Mouse (Mus musculus) embryonic facial prominence, embryonic 12.5 days (tissue): ENCODE measurements around the gene Tesc. TPM values are rescaled to one million over a fixed set of nuclear protein-coding genes. Genes with fewer than 3 reads are reported as not detected.

Experiments
- ATAC-seq: fragments of 200-750 bp; cut with Nextera tagmentation; 2 replicates; pipeline ENCODE4 v1.8.0; 2017; ENCODE audit not compliant: insufficient number of reproducible peaks, insufficient read depth, low FRiP score, low TSS enrichment
- H3K27ac ChIP-seq: fragments of 300-500 bp; sonication (generic); 2 replicates; pipeline ENCODE4 v1.5.1; 2016; ENCODE audit warnings: mild to moderate bottlenecking
- H3K27me3 ChIP-seq: fragments of 300-500 bp; sonication (generic); 2 replicates; pipeline ENCODE4 v1.6.1; 2016; ENCODE audit warnings: mild to moderate bottlenecking, moderate library complexity
- H3K36me3 ChIP-seq: fragments of 300-500 bp; sonication (generic); 2 replicates; pipeline ENCODE4 v1.6.1; 2016; ENCODE audit warnings: mild to moderate bottlenecking
- H3K4me1 ChIP-seq: fragments of 300-500 bp; sonication (generic); 2 replicates; pipeline ENCODE4 v1.6.1; 2016
- H3K4me2 ChIP-seq: fragments of 300-500 bp; sonication (generic); replicated peaks from 2 replicates; pipeline ENCODE4 v1.6.1; 2016; ENCODE audit warnings: mild to moderate bottlenecking, moderate library complexity
- H3K4me3 ChIP-seq: fragments of 300-500 bp; sonication (generic); 2 replicates; pipeline ENCODE4 v1.5.1; 2016; ENCODE audit warnings: mild to moderate bottlenecking
- H3K9ac ChIP-seq: fragments of 300-500 bp; sonication (generic); 2 replicates; pipeline ENCODE4 v1.6.1; 2016; ENCODE audit warnings: mild to moderate bottlenecking, moderate library complexity
- H3K9me3 ChIP-seq: fragments of 300-500 bp; sonication (generic); 2 replicates; pipeline ENCODE4 v1.6.1; 2016; ENCODE audit warnings: mild to moderate bottlenecking, moderate library complexity
- WGBS: fragments of 180-500 bp; shearing (Covaris S2); methylation state at CpG from one replicate; pipeline ENCODE4 v1.1.7; 2016; 5-methylcytosine and 5-hydroxymethylcytosine counted together
- polyA plus RNA-seq: library from polyadenylated mRNA; unstranded; fragments of >200 nt; fragmentation: Nextera tagmentation; extraction: Ambion mirVana; gene quantifications from 2 replicates; pipeline ENCODE4 v1.2.1, GENCODE M21; 2016

Gene Tesc
- polyA plus RNA-seq, 1 experiment from 2014 or later, result 5.7 TPM

- no peak for ATAC-seq
- H3K9ac ChIP-seq, result no peak overlapping the region
- H3K27me3 ChIP-seq, result no peaks in the 10 kb centered on the region
- WGBS, result 54% methylated on average over 10 of the region's 10 CpGs
- H3K4me1 ChIP-seq, result no peaks in the 10 kb centered on the region
- no peak overlapping the region for H3K4me3 ChIP-seq
- no peak overlapping the region for H3K4me2 ChIP-seq
- H3K36me3 ChIP-seq, result peaks cover 45% of the 10 kb centered on the region
- H3K9me3 ChIP-seq, result no peaks in the 10 kb centered on the region
- 0 out of 2 replicates have a peak overlapping the region, but pooled peaks have one; percentile 26 for H3K27ac ChIP-seq
These were observed 36.9 kb downstream of the Tesc start for GRCm38 (mm10) chr5:118064284-118064901.

- no peak overlapping the region for H3K4me3 ChIP-seq
- H3K27me3 ChIP-seq, result no peaks in the 10 kb centered on the region
- no peak for ATAC-seq
- peaks cover 56% of the 10 kb centered on the region for H3K36me3 ChIP-seq
- no peak overlapping the region for H3K4me2 ChIP-seq
- no peaks in the 10 kb centered on the region for H3K9me3 ChIP-seq
- no peak overlapping the region for H3K27ac ChIP-seq
- H3K9ac ChIP-seq, result no peak overlapping the region
- H3K4me1 ChIP-seq, result no peaks in the 10 kb centered on the region
- WGBS, result 92% methylated on average over 19 of the region's 19 CpGs
These were observed 38.1 kb downstream of the Tesc start for GRCm38 (mm10) chr5:118065516-118066255.

- Histone ChIP-seq H3K9me3 (no peaks in the 10 kb centered on the region), H3K27me3 (no peaks in the 10 kb centered on the region), H3K27ac (no peak overlapping the region), H3K4me3 (no peak overlapping the region), H3K4me1 (no peaks in the 10 kb centered on the region), H3K4me2 (no peak overlapping the region), H3K9ac (no peak overlapping the region), H3K36me3 (peaks cover 61% of the 10 kb centered on the region)
- no peak for ATAC-seq
- 64% methylated on average over 5 of the region's 5 CpGs for WGBS
These were observed 39.3 kb downstream of the Tesc start for GRCm38 (mm10) chr5:118066828-118067227.

GRCm38 (mm10) chr5:118067572-118067971 lies 40.0 kb downstream of the Tesc start:
- Histone ChIP-seq H3K4me1 (no peaks in the 10 kb centered on the region), H3K27me3 (no peaks in the 10 kb centered on the region), H3K4me3 (no peak overlapping the region), H3K36me3 (peaks cover 64% of the 10 kb centered on the region), H3K4me2 (no peak overlapping the region), H3K9me3 (no peaks in the 10 kb centered on the region), H3K9ac (no peak overlapping the region), H3K27ac (no peak overlapping the region)
- ATAC-seq, result no peak
- 81% methylated on average over 4 of the region's 4 CpGs for WGBS

- Histone ChIP-seq H3K36me3 (peaks cover 68% of the 10 kb centered on the region), H3K27me3 (no peaks in the 10 kb centered on the region), H3K9me3 (no peaks in the 10 kb centered on the region), H3K4me3 (no peak overlapping the region), H3K4me1 (no peaks in the 10 kb centered on the region), H3K27ac (no peak overlapping the region), H3K9ac (no peak overlapping the region), H3K4me2 (no peak overlapping the region)
- WGBS, result 91% methylated on average over 9 of the region's 9 CpGs
- ATAC-seq, result no peak
These were observed 40.5 kb downstream of the Tesc start for GRCm38 (mm10) chr5:118067984-118068494.

GRCm38 (mm10) chr5:118069315-118069714 lies 41.8 kb downstream of the Tesc start:
- Histone ChIP-seq H3K4me2 (no peak overlapping the region), H3K9ac (no peak overlapping the region), H3K4me3 (no peak overlapping the region), H3K4me1 (no peaks in the 10 kb centered on the region), H3K27me3 (no peaks in the 10 kb centered on the region), H3K36me3 (peaks cover 78% of the 10 kb centered on the region), H3K27ac (no peak overlapping the region), H3K9me3 (no peaks in the 10 kb centered on the region)
- no peak; the same call in 1 of the 2 replicates for ATAC-seq
- 46% methylated on average over 9 of the region's 9 CpGs for WGBS

GRCm38 (mm10) chr5:118071766-118072165 lies 44.2 kb downstream of the Tesc start:
- Histone ChIP-seq H3K9ac (no peak overlapping the region), H3K9me3 (no peaks in the 10 kb centered on the region), H3K27me3 (no peaks in the 10 kb centered on the region), H3K4me3 (no peak overlapping the region), H3K4me2 (no peak overlapping the region), H3K4me1 (no peaks in the 10 kb centered on the region), H3K27ac (no peak overlapping the region), H3K36me3 (peaks cover 81% of the 10 kb centered on the region)
- no peak for ATAC-seq
- 86% methylated on average over 5 of the region's 5 CpGs for WGBS

GRCm38 (mm10) chr5:118073213-118073773 lies 45.8 kb downstream of the Tesc start:
- no peak overlapping the region for H3K4me2 ChIP-seq
- ATAC-seq, result no peak
- peaks cover 79% of the 10 kb centered on the region for H3K36me3 ChIP-seq
- 92% methylated on average over 15 of the region's 15 CpGs for WGBS
- H3K9me3 ChIP-seq, result no peaks in the 10 kb centered on the region
- no peak overlapping the region for H3K27ac ChIP-seq
- no peaks in the 10 kb centered on the region for H3K27me3 ChIP-seq
- no peak overlapping the region for H3K4me3 ChIP-seq
- no peaks in the 10 kb centered on the region for H3K4me1 ChIP-seq
- H3K9ac ChIP-seq, result no peak overlapping the region

GRCm38 (mm10) chr5:118076721-118077592 lies 49.4 kb downstream of the Tesc start:
- H3K9me3 ChIP-seq, result no peaks in the 10 kb centered on the region
- no peak overlapping the region for H3K27ac ChIP-seq
- H3K36me3 ChIP-seq, result peaks cover 55% of the 10 kb centered on the region
- no peak for ATAC-seq
- peaks cover 10% of the 10 kb centered on the region for H3K4me1 ChIP-seq
- WGBS, result 89% methylated on average over 15 of the region's 15 CpGs
- no peaks in the 10 kb centered on the region for H3K27me3 ChIP-seq
- no peak overlapping the region for H3K4me2 ChIP-seq
- no peak overlapping the region for H3K9ac ChIP-seq
- no peak overlapping the region for H3K4me3 ChIP-seq

- Histone ChIP-seq H3K4me1 (peaks cover 24% of the 10 kb centered on the region), H3K36me3 (peaks cover 46% of the 10 kb centered on the region), H3K4me2 (no peak overlapping the region), H3K27me3 (no peaks in the 10 kb centered on the region), H3K9me3 (no peaks in the 10 kb centered on the region), H3K4me3 (no peak overlapping the region), H3K9ac (no peak overlapping the region), H3K27ac (no peak overlapping the region)
- WGBS, result 88% methylated on average over 6 of the region's 6 CpGs
- no peak for ATAC-seq
These were observed 51.0 kb downstream of the Tesc start for GRCm38 (mm10) chr5:118078550-118078949.

- 76% methylated on average over 6 of the region's 6 CpGs for WGBS
- Histone ChIP-seq H3K4me2 (no peak overlapping the region), H3K27me3 (no peaks in the 10 kb centered on the region), H3K9ac (no peak overlapping the region), H3K4me3 (no peak overlapping the region), H3K36me3 (peaks cover 37% of the 10 kb centered on the region), H3K27ac (no peak overlapping the region), H3K9me3 (no peaks in the 10 kb centered on the region), H3K4me1 (peaks cover 32% of the 10 kb centered on the region)
- no peak for ATAC-seq
These were observed 51.8 kb downstream of the Tesc start for GRCm38 (mm10) chr5:118079354-118079753.
